Mouse (Mus musculus) lung, embryonic 14.5 days (tissue): ENCODE measurements at regions not wholly inside any gene's neighbourhood (a gene's known extent, or its start where the extent isn't known, plus 50 kb on each side); places are given as distances from the start of the nearest gene placed in this dataset.

Experiments
- ATAC-seq: fragments of 200-750 bp; cut with Nextera tagmentation; 2 replicates; pipeline ENCODE4 v1.8.0; 2017; ENCODE audit warnings: mild to moderate bottlenecking, moderate TSS enrichment, moderate library complexity; ENCODE audit not compliant: insufficient read depth
- DNase-seq: peaks from one replicate; pipeline ENCODE4 v3.0.0-alpha.2; 2015
- H3K27ac ChIP-seq: fragments of 300-500 bp; sonication (generic); 2 replicates; pipeline ENCODE4 v1.5.1; 2014; ENCODE audit warnings: low read depth, mild to moderate bottlenecking, moderate library complexity
- H3K27me3 ChIP-seq: fragments of 300-500 bp; sonication (generic); 2 replicates; pipeline ENCODE4 v1.6.1; 2014; ENCODE audit warnings: low read length, control low read depth; ENCODE audit not compliant: insufficient read depth
- H3K36me3 ChIP-seq: fragments of 300-500 bp; sonication (generic); 2 replicates; pipeline ENCODE4 v1.6.1; 2014; ENCODE audit warnings: control low read depth; ENCODE audit not compliant: insufficient read depth
- H3K4me1 ChIP-seq: fragments of 300-500 bp; sonication (generic); 2 replicates; pipeline ENCODE4 v1.6.1; 2014; ENCODE audit warnings: antibody characterized with exemption, control low read depth; ENCODE audit not compliant: insufficient read depth
- H3K4me2 ChIP-seq: fragments of 300-500 bp; sonication (generic); 2 replicates; pipeline ENCODE4 v1.6.1; 2014; ENCODE audit warnings: mild to moderate bottlenecking
- H3K4me3 ChIP-seq: fragments of 300-500 bp; sonication (generic); 2 replicates; pipeline ENCODE4 v1.5.1; 2014; ENCODE audit warnings: low read depth, low read length
- H3K9ac ChIP-seq: fragments of 300-500 bp; sonication (generic); 2 replicates; pipeline ENCODE4 v1.6.1; 2014
- H3K9me3 ChIP-seq: fragments of 300-500 bp; sonication (generic); 2 replicates; pipeline ENCODE4 v1.6.1; 2016; ENCODE audit warnings: low read depth, low read length, control low read depth
- CTCF ChIP-seq: IDR thresholded peaks from 2 replicates; pipeline ENCODE4 v1.5.1; 2016; ENCODE audit warnings: antibody characterized with exemption, low read depth
- WGBS: fragments of 180-500 bp; shearing (Covaris S2); extraction: QIAGEN DNeasy Blood & Tissue Kit; methylation state at CpG from one replicate; pipeline ENCODE4 v1.1.7; 2014; 5-methylcytosine and 5-hydroxymethylcytosine counted together

GRCm38 (mm10) chr12:106748765-106749164 is 738.7 kb downstream of the Vrk1 start:
- H3K36me3 ChIP-seq, result no peaks in the 10 kb centered on the region
- no peak for DNase-seq
- H3K4me2 ChIP-seq, result no peak overlapping the region
- no peak for ATAC-seq
- H3K27ac ChIP-seq, result no peak overlapping the region
- H3K9ac ChIP-seq, result no peak overlapping the region
- H3K4me1 ChIP-seq, result no peaks in the 10 kb centered on the region
- 82% methylated on average over 8 of the region's 8 CpGs for WGBS
- TF ChIP-seq CTCF, result no peak
- H3K9me3 ChIP-seq, result no peaks in the 10 kb centered on the region
- H3K27me3 ChIP-seq, result no peaks in the 10 kb centered on the region
- H3K4me3 ChIP-seq, result no peak overlapping the region

GRCm38 (mm10) chr12:106763552-106763951 is 724.9 kb upstream of the 3110018I06Rik start:
- WGBS, result 75% methylated on average over 7 of the region's 7 CpGs
- TF ChIP-seq CTCF, result no peak
- no peaks in the 10 kb centered on the region for H3K36me3 ChIP-seq
- H3K4me1 ChIP-seq, result no peaks in the 10 kb centered on the region
- no peak overlapping the region for H3K9ac ChIP-seq
- ATAC-seq (no peak), DNase-seq (no peak)
- H3K4me3 ChIP-seq, result no peak overlapping the region
- no peak overlapping the region for H3K27ac ChIP-seq
- no peaks in the 10 kb centered on the region for H3K9me3 ChIP-seq
- H3K4me2 ChIP-seq, result no peak overlapping the region
- H3K27me3 ChIP-seq, result no peaks in the 10 kb centered on the region

DNA sequence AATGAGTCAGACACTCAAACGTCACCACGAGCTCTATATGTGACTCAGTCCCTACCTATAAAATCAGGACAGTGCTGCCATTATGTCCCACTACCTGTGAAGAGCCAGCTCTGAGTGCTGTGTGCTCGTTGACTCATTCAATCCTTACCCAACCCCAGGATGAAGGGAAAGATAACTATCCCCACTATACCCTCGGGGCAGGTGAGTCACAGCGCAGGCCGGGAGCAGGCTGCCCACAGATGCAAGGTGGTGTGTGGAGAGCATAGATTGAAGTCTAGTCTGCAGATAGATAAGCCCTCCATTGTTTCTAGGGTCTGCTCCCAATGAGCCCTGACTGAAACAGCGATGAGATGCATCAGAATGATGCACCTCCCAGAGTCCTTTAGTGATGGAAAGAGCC is 723.9 kb upstream of the 3110018I06Rik start:
- whole genome bisulfite sequencing, result 73% methylated on average over 7 of the region's 7 CpGs
- DNase-seq, result no peak
- ATAC-seq, result no peak
- Histone ChIP-seq H3K4me3 (no peak overlapping the region), H3K4me2 (no peak overlapping the region), H3K4me1 (no peaks in the 10 kb centered on the region), H3K9ac (no peak overlapping the region), H3K9me3 (no peaks in the 10 kb centered on the region), H3K27ac (no peak overlapping the region), H3K27me3 (no peaks in the 10 kb centered on the region), H3K36me3 (no peaks in the 10 kb centered on the region)
- no peak for TF ChIP-seq CTCF

GRCm38 (mm10) chr12:106773536-106773935 is 714.9 kb upstream of the 3110018I06Rik start:
- H3K9me3 ChIP-seq, result no peaks in the 10 kb centered on the region
- H3K27me3 ChIP-seq, result no peaks in the 10 kb centered on the region
- H3K4me1 ChIP-seq, result no peaks in the 10 kb centered on the region
- H3K9ac ChIP-seq, result no peak overlapping the region
- no peak overlapping the region for H3K4me2 ChIP-seq
- no peak overlapping the region for H3K27ac ChIP-seq
- no peak for TF ChIP-seq CTCF
- peak; percentile 2 for DNase-seq
- H3K36me3 ChIP-seq, result no peaks in the 10 kb centered on the region
- WGBS, result 35% methylated on average over 4 of the region's 4 CpGs
- no peak for ATAC-seq
- H3K4me3 ChIP-seq, result no peak overlapping the region

GRCm38 (mm10) chr12:106796596-106796995 is 691.8 kb upstream of the 3110018I06Rik start:
- WGBS, result 64% methylated on average over 7 of the region's 7 CpGs
- no peak overlapping the region for H3K9ac ChIP-seq
- H3K27ac ChIP-seq, result no peak overlapping the region
- H3K36me3 ChIP-seq, result no peaks in the 10 kb centered on the region
- TF ChIP-seq CTCF, result no peak
- DNase-seq, result no peak
- no peaks in the 10 kb centered on the region for H3K9me3 ChIP-seq
- ATAC-seq, result no peak
- H3K4me2 ChIP-seq, result no peak overlapping the region
- no peak overlapping the region for H3K4me3 ChIP-seq
- no peaks in the 10 kb centered on the region for H3K4me1 ChIP-seq
- H3K27me3 ChIP-seq, result no peaks in the 10 kb centered on the region

DNA sequence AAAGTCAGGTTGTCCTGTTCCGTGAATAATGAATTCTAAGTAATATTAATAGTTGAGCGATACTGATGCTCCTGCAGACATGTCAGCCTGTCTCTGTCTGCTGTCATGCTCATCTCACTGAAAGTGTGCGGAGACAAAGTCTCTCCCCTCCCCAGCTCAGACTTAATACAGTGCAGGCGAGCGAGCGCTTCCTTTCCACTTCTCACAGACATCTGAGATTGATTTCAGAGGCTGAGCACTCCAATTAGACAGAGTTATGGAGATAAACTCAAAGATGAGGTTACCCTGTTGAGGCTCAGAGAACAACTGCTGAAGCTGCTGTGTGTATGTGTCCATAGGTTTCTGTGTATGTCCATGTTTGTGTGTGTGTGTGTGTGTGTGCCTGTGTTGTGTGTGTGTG is 668.7 kb upstream of the 3110018I06Rik start:
- no peak overlapping the region for H3K4me3 ChIP-seq
- no peak overlapping the region for H3K9ac ChIP-seq
- no peak overlapping the region for H3K4me2 ChIP-seq
- WGBS, result 75% methylated on average over 6 of the region's 6 CpGs
- H3K36me3 ChIP-seq, result no peaks in the 10 kb centered on the region
- no peak overlapping the region for H3K27ac ChIP-seq
- H3K27me3 ChIP-seq, result no peaks in the 10 kb centered on the region
- TF ChIP-seq CTCF, result no peak
- DNase-seq (no peak), ATAC-seq (no peak)
- no peaks in the 10 kb centered on the region for H3K9me3 ChIP-seq
- no peaks in the 10 kb centered on the region for H3K4me1 ChIP-seq

DNA sequence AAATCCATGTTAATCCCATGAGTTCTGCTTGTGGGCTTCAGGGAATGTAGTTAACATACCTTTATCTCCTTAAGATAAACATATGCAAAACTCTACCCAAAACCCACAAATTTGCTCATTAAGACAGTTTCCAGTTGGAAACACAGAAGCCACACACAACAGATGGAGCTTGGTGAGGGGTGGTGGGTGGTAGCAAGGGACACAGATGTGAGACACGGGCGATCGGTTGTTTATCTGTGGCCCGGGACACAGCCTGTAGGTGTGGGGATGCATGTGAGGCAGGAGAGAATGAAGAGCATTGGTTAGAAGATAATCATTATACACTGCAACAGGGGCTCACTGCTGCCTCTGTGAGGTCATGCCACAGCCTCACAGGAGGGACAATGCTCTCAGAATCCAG is 666.1 kb upstream of the 3110018I06Rik start:
- WGBS, result 78% methylated on average over 4 of the region's 4 CpGs
- H3K9me3 ChIP-seq, result no peaks in the 10 kb centered on the region
- TF ChIP-seq CTCF, result no peak
- H3K4me2 ChIP-seq, result no peak overlapping the region
- H3K27ac ChIP-seq, result no peak overlapping the region
- no peaks in the 10 kb centered on the region for H3K4me1 ChIP-seq
- H3K9ac ChIP-seq, result no peak overlapping the region
- DNase-seq, result no peak
- ATAC-seq, result no peak
- H3K4me3 ChIP-seq, result no peak overlapping the region
- no peaks in the 10 kb centered on the region for H3K36me3 ChIP-seq
- H3K27me3 ChIP-seq, result no peaks in the 10 kb centered on the region

GRCm38 (mm10) chr12:106828542-106828941 is 659.9 kb upstream of the 3110018I06Rik start:
- Histone ChIP-seq H3K9ac (no peak overlapping the region), H3K4me3 (no peak overlapping the region), H3K36me3 (no peaks in the 10 kb centered on the region), H3K27me3 (no peaks in the 10 kb centered on the region), H3K4me1 (no peaks in the 10 kb centered on the region), H3K27ac (no peak overlapping the region), H3K4me2 (no peak overlapping the region), H3K9me3 (no peaks in the 10 kb centered on the region)
- no peak for TF ChIP-seq CTCF
- no peak for ATAC-seq
- 15% methylated on average over 3 of the region's 3 CpGs for WGBS
- DNase-seq, result no peak
